Mouse (Mus musculus) neural tube, embryonic 13.5 days (tissue): Measurements from ENCODE around the gene Tmem19. TPM values are rescaled to one million over a fixed set of nuclear protein-coding genes. Genes with fewer than 3 reads are reported as not detected.

Experiments
- ATAC-seq: fragments of 200-750 bp; cut with Nextera tagmentation; 2 replicates; pipeline ENCODE4 v1.8.0; 2017; ENCODE audit warnings: low read depth, mild to moderate bottlenecking, moderate TSS enrichment, moderate library complexity
- H3K27ac ChIP-seq: fragments of 300-500 bp; sonication (generic); replicated peaks from 2 replicates; pipeline ENCODE4 v1.5.1; 2015; ENCODE audit warnings: moderate library complexity, mild to moderate bottlenecking, inconsistent platforms
- H3K27me3 ChIP-seq: fragments of 300-500 bp; sonication (generic); 2 replicates; pipeline ENCODE4 v1.6.1; 2015; ENCODE audit warnings: mild to moderate bottlenecking, inconsistent platforms
- H3K36me3 ChIP-seq: fragments of 300-500 bp; sonication (generic); 2 replicates; pipeline ENCODE4 v1.6.1; 2015; ENCODE audit warnings: mild to moderate bottlenecking, inconsistent platforms
- H3K4me1 ChIP-seq: fragments of 300-500 bp; sonication (generic); replicated peaks from 2 replicates; pipeline ENCODE4 v1.6.1; 2015; ENCODE audit warnings: inconsistent platforms
- H3K4me2 ChIP-seq: fragments of 300-500 bp; sonication (generic); 2 replicates; pipeline ENCODE4 v1.6.1; 2015; ENCODE audit warnings: inconsistent platforms, mild to moderate bottlenecking, moderate library complexity
- H3K4me3 ChIP-seq: fragments of 300-500 bp; sonication (generic); 2 replicates; pipeline ENCODE4 v1.5.1; 2015; ENCODE audit warnings: mild to moderate bottlenecking, inconsistent platforms
- H3K9ac ChIP-seq: fragments of 300-500 bp; sonication (generic); 2 replicates; pipeline ENCODE4 v1.6.1; 2015; ENCODE audit warnings: moderate library complexity, mild to moderate bottlenecking, inconsistent platforms
- H3K9me3 ChIP-seq: fragments of 300-500 bp; sonication (generic); 2 replicates; pipeline ENCODE4 v1.6.1; 2016; ENCODE audit warnings: inconsistent platforms
- WGBS: fragments of 180-500 bp; shearing (Covaris S2); methylation state at CpG from one replicate; pipeline ENCODE4 v1.1.7; 2015; 5-methylcytosine and 5-hydroxymethylcytosine counted together
- polyA plus RNA-seq: library from polyadenylated mRNA; unstranded; fragments of >200 nt; fragmentation: Nextera tagmentation; extraction: Ambion mirVana; gene quantifications from 2 replicates; pipeline ENCODE4 v1.2.1, GENCODE M21; 2015

Tmem19 gene
- polyA plus RNA-seq, 1 experiment from 2014 or later: 34.8 TPM

GRCm38 (mm10) chr10:115296401-115296935, 65.8 kb downstream of the Tmem19 start:
- H3K9me3 ChIP-seq: no peaks in the 10 kb centered on the region
- WGBS: 88% methylated on average over 9 of the region's 9 CpGs
- no peak overlapping the region for H3K4me3 ChIP-seq
- ATAC-seq: no peak
- peaks cover 70% of the 10 kb centered on the region for H3K36me3 ChIP-seq
- no peak overlapping the region for H3K4me2 ChIP-seq
- H3K9ac ChIP-seq: no peak overlapping the region
- no peaks in the 10 kb centered on the region for H3K4me1 ChIP-seq
- no peak overlapping the region for H3K27ac ChIP-seq
- H3K27me3 ChIP-seq: no peaks in the 10 kb centered on the region

DNA sequence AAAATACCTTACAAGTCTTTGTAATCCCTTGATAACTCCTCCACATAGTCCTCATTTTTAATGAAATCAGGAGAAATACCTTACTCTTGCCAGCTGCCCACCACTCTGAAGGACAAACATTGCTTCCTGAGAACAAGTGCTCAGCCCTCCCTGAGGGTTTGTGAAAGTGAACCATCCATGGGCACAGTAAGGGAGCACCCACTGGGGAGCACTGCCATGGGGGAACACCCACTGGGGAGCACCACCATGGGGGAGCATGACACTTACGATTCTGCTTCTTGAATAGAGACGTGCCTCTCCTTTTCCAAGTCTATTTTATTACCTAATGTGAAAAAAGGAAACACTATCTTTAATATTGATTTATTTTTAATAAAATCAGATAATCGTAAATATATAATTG, 67.1 kb downstream of the Tmem19 start:
- Histone ChIP-seq H3K9ac (no peak overlapping the region), H3K36me3 (peaks cover 67% of the 10 kb centered on the region), H3K27ac (no peak overlapping the region), H3K4me1 (no peaks in the 10 kb centered on the region), H3K4me2 (no peak overlapping the region), H3K4me3 (no peak overlapping the region), H3K9me3 (no peaks in the 10 kb centered on the region), H3K27me3 (no peaks in the 10 kb centered on the region)
- ATAC-seq: no peak
- 96% methylated on average over 3 of the region's 3 CpGs for WGBS

DNA sequence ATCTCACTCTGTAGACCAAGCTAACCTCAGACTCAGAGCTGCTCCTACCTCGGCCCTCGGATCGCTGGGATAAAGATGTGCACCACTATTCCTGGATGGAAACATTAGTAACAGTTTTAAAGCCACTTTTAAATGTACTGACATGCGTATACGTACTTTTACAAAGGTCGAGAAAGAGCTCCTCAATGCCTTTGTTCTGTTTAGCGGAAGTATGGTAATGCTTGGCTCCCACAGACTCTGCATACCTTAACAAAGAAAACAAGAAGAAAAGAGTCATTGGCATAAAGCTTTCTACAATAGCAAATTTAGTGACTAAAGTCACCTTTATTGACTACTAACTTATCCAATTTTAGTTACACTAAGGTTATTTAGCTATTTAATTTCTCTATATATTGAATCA, 67.6 kb downstream of the Tmem19 start:
- no peaks in the 10 kb centered on the region for H3K9me3 ChIP-seq
- no peak overlapping the region for H3K27ac ChIP-seq
- WGBS: 79% methylated on average over 7 of the region's 7 CpGs
- H3K4me2 ChIP-seq: no peak overlapping the region
- H3K4me1 ChIP-seq: no peaks in the 10 kb centered on the region
- peaks cover 67% of the 10 kb centered on the region for H3K36me3 ChIP-seq
- H3K4me3 ChIP-seq: no peak overlapping the region
- no peak overlapping the region for H3K9ac ChIP-seq
- H3K27me3 ChIP-seq: no peaks in the 10 kb centered on the region
- no peak for ATAC-seq

DNA sequence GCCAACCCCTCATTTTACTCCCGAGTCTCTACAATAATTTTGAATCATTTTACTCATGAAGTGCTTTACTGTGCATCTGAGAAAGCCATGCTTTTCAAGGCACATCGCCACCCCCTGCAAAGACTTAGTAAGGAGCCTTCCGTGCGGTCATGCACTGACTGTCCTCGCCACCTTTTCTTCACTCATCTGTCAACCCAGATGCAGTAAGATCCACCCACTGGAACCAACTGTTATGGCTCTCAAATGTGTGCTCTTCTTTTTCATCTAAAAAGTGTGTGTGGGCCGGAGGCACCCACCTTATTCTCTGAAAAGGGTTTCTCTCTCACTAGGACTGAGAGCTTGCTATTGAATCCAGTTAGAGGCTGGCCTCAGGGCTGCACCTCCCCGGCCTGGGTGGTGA, 68.4 kb downstream of the Tmem19 start:
- 92% methylated on average over 7 of the region's 7 CpGs for WGBS
- Histone ChIP-seq H3K9ac (no peak overlapping the region), H3K27ac (no peak overlapping the region), H3K4me3 (no peak overlapping the region), H3K4me2 (no peak overlapping the region), H3K36me3 (peaks cover 65% of the 10 kb centered on the region), H3K27me3 (no peaks in the 10 kb centered on the region), H3K9me3 (no peaks in the 10 kb centered on the region), H3K4me1 (no peaks in the 10 kb centered on the region)
- ATAC-seq: no peak

- no peak overlapping the region for H3K4me3 ChIP-seq
- no peaks in the 10 kb centered on the region for H3K9me3 ChIP-seq
- peaks cover 80% of the 10 kb centered on the region for H3K36me3 ChIP-seq
- no peak overlapping the region for H3K4me2 ChIP-seq
- no peak overlapping the region for H3K27ac ChIP-seq
- ATAC-seq: no peak
- H3K9ac ChIP-seq: no peak overlapping the region
- H3K4me1 ChIP-seq: no peaks in the 10 kb centered on the region
- no peaks in the 10 kb centered on the region for H3K27me3 ChIP-seq
- WGBS: 93% methylated on average over 9 of the region's 9 CpGs
Observed at GRCm38 (mm10) chr10:115290671-115291070, 71.6 kb downstream of the Tmem19 start.

Other genes with a start within 250 kb of the Tmem19 start
- gene Tph2, start 177.5 kb downstream of the Tmem19 start, polyA plus RNA-seq: 0.25 and 0.60 TPM in 2 replicates
- gene Tbc1d15, start 111.0 kb downstream of the Tmem19 start, polyA plus RNA-seq: 27.3 and 30.2 TPM in 2 replicates
- 9.0 and 9.3 TPM in 2 replicates for gene Rab21, start 46.9 kb downstream of the Tmem19 start, polyA plus RNA-seq
- gene Thap2, start 21.9 kb upstream of the Tmem19 start, polyA plus RNA-seq: 25.6 and 31.7 TPM in 2 replicates
- 17.3 and 17.7 TPM in 2 replicates for gene Zfc3h1, start 22.5 kb upstream of the Tmem19 start, polyA plus RNA-seq
- 0.61 and 0.66 TPM in 2 replicates for gene A930009A15Rik, start 207.5 kb upstream of the Tmem19 start, polyA plus RNA-seq
- gene Lgr5, start 225.3 kb upstream of the Tmem19 start, polyA plus RNA-seq: 3.4 and 4.1 TPM in 2 replicates